Mouse (Mus musculus) macrophage (primary cell): Measurements from ENCODE around the gene Susd5. TPM values are rescaled to one million over a fixed set of nuclear protein-coding genes. Genes with fewer than 3 reads are reported as not detected.
A peak's percentile ranks its signal among the peaks of the same experiment; 100 is the strongest.

Source experiments
- H3K27ac ChIP-seq: fragments of 350-480 bp; formaldehyde crosslinking; 2 replicates; pipeline ENCODE4 v1.9.0; 2021
- H3K36me3 ChIP-seq: fragments of 350-480 bp; formaldehyde crosslinking; 2 replicates; pipeline ENCODE4 v1.9.0; 2021; ENCODE audit errors: inconsistent target
- H3K4me3 ChIP-seq: fragments of 350-480 bp; formaldehyde crosslinking; 2 replicates; pipeline ENCODE4 v1.9.0; 2021; ENCODE audit errors: inconsistent target
- H3K79me2 ChIP-seq: fragments of 350-480 bp; formaldehyde crosslinking; 2 replicates; pipeline ENCODE4 v1.9.0; 2021; ENCODE audit errors: inconsistent target
- WGBS: methylation state at CpG from one replicate; pipeline ENCODE4 v1.1.7; 2026; ENCODE audit warnings: inconsistent platforms; ENCODE audit not compliant: missing documents; 5-methylcytosine and 5-hydroxymethylcytosine counted together
- polyA plus RNA-seq: library from polyadenylated mRNA; stranded (reverse); fragments of 250-400 nt; gene quantifications from 3 replicates; pipeline ENCODE4 v1.2.4, GENCODE M21; 2018; ENCODE audit warnings: inconsistent platforms
- total RNA-seq, 78 experiments: library from RNA; depleted of rRNA; stranded (reverse); fragments of 250-400 nt; gene quantifications; 1 replicate in 9 of 78; 2 replicates in 24 of 78; 3 replicates in 43 of 78; 4 replicates in 2 of 78; pipeline ENCODE4 v1.2.4; 2018; ENCODE audit warnings: inconsistent platforms in 56 of 78

Gene Susd5
- not detected for total RNA-seq (2018; cell fraction: chromatin; rRNA removed)
- not detected for total RNA-seq (2018; cell fraction: cytosol; rRNA removed)
- not detected for total RNA-seq (2018; cell fraction: nucleus; rRNA removed)
- not detected in 3 replicates for polyA plus RNA-seq

GRCm38 (mm10) chr9:114057090-114057796, at the start of gene Susd5:
Gene Susd5, plus strand, starts transcription at chr9:114057140.
- 3% methylated on average over 49 of the region's 60 CpGs for WGBS

DNA sequence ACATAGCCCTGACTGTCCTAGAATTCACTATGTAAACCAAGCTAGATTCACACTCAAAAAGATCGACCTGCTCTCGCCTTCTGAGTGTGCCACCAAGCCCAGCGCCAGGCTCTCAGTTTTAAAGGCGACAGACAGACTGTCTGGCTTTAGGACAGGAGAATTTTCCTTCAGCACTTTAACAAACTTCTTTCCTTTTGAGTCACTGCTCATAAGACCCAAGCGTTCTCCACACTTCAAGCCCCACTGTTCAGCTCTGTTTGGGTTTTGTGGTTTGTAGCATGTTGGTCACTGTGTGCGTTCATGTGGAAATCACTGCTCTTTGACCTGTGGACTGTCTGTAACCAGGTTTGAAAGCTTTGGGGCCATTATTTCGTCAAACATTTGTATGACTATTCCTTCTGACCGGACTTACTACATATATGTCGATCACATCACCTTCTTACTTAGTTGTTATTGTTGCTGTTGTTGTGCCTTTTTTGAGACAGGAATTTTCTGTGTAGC, 49.0 kb upstream of the Susd5 start:
- no peak overlapping the region for H3K27ac ChIP-seq
- 84% methylated on average over 9 of the region's 9 CpGs for WGBS
- no peak overlapping the region for H3K4me3 ChIP-seq
- H3K79me2 ChIP-seq, result no peaks in the 10 kb centered on the region
- no peaks in the 10 kb centered on the region for H3K36me3 ChIP-seq

More at GRCm38 (mm10) chr9:114057090-114057796, at the start of gene Susd5:
- no peak within 1 kb of the TSS for H3K4me3 ChIP-seq
- H3K79me2 ChIP-seq, result no peaks in the 10 kb centered on the region
- no peaks in the 10 kb centered on the region for H3K36me3 ChIP-seq
- H3K27ac ChIP-seq, result no peak within 1 kb of the TSS

- WGBS, result 63% methylated on average over 5 of the region's 5 CpGs
- Histone ChIP-seq H3K79me2 (no peaks in the 10 kb centered on the region), H3K4me3 (no peak overlapping the region), H3K36me3 (no peaks in the 10 kb centered on the region), H3K27ac (no peak overlapping the region)
Measured at GRCm38 (mm10) chr9:114009526-114009925, 47.4 kb upstream of the Susd5 start.

DNA sequence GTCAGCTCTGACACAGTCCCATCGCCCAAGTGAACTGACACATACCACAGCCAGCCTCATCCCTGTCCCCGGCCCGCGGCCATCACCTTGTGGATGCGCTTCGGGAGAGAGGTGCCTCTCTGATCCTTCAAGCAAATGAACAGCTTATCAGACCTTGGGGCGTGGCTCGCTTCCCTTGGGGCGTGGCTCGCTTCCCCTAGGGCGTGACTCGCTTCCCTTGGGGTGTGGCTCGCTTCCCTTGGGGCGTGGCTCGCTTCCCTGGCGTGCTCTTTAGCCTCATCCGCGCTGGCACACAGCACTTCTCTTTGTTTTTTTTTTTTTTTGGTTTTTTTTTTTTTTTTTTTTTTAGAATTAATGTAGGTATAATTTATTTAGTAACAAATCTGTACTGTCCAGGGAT, 45.7 kb upstream of the Susd5 start:
- Histone ChIP-seq H3K27ac (no peak overlapping the region), H3K4me3 (no peak overlapping the region), H3K79me2 (no peaks in the 10 kb centered on the region), H3K36me3 (no peaks in the 10 kb centered on the region)
- WGBS, result 84% methylated on average over 16 of the region's 18 CpGs

- Histone ChIP-seq H3K79me2 (peaks cover 12% of the 10 kb centered on the region), H3K27ac (no peak overlapping the region), H3K36me3 (no peaks in the 10 kb centered on the region), H3K4me3 (no peak overlapping the region)
- 89% methylated on average over 1 of the region's 1 CpGs for WGBS
Measured at GRCm38 (mm10) chr9:114014034-114014433, 42.9 kb upstream of the Susd5 start.

DNA sequence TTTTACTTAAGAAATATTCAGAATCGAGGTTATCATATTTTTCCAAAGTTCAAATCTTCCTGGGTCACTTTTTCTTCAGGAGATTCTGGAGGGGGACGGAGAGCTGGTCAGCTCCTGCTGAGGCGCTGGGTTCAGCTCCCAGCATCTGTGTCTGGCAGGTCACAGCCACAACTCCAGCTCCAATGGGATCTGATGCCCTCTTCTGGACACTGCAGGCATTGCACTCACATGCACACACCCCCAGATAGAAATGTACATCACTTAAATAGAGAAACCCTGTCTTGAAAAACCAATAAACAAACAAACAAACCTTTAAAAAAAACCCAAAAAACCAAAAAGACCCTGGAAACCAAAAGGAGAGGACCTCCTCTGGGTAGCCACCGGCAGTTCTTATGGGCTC, 41.2 kb upstream of the Susd5 start:
- peak overlapping the region; percentile 21; the same call in 1 of the 2 replicates for H3K27ac ChIP-seq
- no peak overlapping the region for H3K4me3 ChIP-seq
- H3K79me2 ChIP-seq, result peaks cover 22% of the 10 kb centered on the region
- WGBS, result 94% methylated on average over 4 of the region's 4 CpGs
- H3K36me3 ChIP-seq, result no peaks in the 10 kb centered on the region

DNA sequence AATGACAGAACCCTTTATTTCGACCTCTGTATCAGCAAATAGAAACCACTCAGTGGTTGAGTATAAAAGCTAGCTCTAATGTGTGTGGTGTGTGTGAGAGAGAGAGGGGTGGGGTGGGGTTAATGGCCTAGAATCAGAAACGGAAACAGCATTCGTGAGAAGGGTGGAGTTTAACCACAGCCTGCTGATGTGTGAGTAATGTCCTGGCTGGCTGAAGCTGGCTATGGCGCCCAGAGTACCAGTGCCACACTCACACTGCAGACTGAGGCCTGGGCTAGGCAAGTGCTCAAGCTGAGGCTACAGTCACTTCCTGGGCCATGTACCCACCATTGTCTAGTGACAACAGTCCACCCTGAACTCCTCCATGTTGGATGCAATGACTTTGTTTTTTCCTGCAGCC, 40.5 kb upstream of the Susd5 start:
- Histone ChIP-seq H3K27ac (peak overlapping the region; percentile 46), H3K79me2 (peaks cover 29% of the 10 kb centered on the region), H3K4me3 (no peak overlapping the region), H3K36me3 (no peaks in the 10 kb centered on the region)
- 24% methylated on average over 3 of the region's 4 CpGs for WGBS

DNA sequence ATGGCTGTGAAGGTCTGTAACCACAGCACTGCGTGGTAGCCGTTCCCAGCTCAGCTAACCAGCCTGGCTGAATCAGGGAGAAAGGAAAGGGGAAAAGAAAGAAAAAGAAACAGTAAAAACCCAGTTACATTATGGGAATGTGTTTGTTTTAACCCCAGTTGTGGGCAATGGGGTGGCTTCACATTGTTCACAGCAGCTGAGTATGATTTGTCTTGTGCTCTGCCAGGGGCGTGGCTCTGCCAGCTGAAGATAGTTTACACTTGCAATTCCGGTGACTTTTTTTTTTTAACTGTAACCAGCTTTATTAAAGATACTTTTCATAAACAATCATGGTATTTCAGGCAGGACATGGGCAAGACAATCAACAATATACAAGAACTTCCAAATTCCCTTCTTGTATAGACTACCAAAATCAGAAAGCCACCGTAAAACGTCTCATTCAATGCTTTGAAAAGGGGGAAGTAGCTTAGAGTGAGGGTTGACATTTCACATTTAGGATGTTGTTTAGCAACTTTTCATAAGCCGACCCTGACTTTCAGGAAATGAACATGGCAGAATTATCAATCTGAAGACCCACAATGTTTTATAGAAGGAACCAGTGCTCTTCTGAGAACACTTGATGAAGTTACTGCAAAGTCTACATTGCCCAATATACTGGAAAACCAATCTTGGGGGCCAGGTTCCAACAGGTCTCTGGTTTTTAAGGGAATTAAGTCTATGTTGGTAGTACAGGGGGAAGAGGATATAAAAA, 37.8 kb upstream of the Susd5 start:
- WGBS, result 29% methylated on average over 7 of the region's 7 CpGs

DNA sequence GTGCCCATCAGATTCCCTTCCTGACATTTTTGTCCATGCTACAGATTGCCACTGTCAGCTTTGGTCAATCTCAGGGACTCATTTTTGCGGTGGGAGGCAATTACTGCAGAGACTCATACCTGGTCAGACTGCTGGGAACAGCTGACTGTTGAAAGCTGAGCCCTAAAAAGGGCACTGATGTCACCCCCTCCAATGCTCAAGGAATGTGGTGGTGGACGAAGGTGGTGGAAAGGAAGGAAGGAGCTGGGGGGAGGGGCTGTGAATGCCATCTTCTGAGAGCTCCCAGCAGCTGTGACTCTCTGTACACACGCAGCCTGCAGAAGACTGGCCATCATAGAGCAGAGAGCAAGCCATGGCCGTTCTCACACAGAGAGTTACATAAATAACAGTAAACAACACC, 34.8 kb upstream of the Susd5 start:
- peaks cover 72% of the 10 kb centered on the region for H3K79me2 ChIP-seq
- no peak overlapping the region for H3K4me3 ChIP-seq
- WGBS, result 88% methylated on average over 4 of the region's 4 CpGs
- no peaks in the 10 kb centered on the region for H3K36me3 ChIP-seq
- H3K27ac ChIP-seq, result no peak overlapping the region

More for the DNA sequence above, 37.8 kb upstream of the Susd5 start:
- peaks cover 57% of the 10 kb centered on the region for H3K79me2 ChIP-seq
- no peaks in the 10 kb centered on the region for H3K36me3 ChIP-seq
- H3K4me3 ChIP-seq, result peak overlapping the region; percentile 2; the same call in 1 of the 2 replicates
- H3K27ac ChIP-seq, result peak overlapping the region; percentile 67

DNA sequence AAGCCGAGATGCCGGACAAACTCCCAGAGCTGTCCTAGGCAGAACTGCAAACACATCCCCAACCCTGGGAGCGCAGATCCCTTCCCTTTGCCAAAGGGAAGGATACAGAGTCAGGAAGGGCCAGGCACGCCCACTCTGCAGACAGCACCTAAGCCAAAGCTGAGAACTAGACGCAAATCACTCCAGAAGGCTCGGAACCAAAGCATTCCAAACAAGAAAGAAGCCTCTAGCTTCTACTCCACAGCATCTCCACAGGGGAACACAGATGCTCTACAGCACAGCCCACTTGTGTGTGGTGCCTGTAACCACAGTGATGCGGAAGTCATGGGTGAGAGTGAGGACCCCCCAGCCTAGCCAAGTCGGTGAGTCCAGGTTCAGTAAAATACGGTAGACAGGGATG, 31.8 kb upstream of the Susd5 start:
- peaks cover 56% of the 10 kb centered on the region for H3K79me2 ChIP-seq
- no peaks in the 10 kb centered on the region for H3K36me3 ChIP-seq
- no peak overlapping the region for H3K27ac ChIP-seq
- 56% methylated on average over 9 of the region's 9 CpGs for WGBS
- peak overlapping the region; percentile 62 for H3K4me3 ChIP-seq

GRCm38 (mm10) chr9:114025846-114026245, 31.1 kb upstream of the Susd5 start:
- H3K27ac ChIP-seq, result 0 out of 2 replicates have a peak overlapping the region, but pooled peaks have one; percentile 10
- no peaks in the 10 kb centered on the region for H3K36me3 ChIP-seq
- H3K79me2 ChIP-seq, result peaks cover 49% of the 10 kb centered on the region
- peak overlapping the region; percentile 62 for H3K4me3 ChIP-seq
- 16% methylated on average over 8 of the region's 8 CpGs for WGBS

DNA sequence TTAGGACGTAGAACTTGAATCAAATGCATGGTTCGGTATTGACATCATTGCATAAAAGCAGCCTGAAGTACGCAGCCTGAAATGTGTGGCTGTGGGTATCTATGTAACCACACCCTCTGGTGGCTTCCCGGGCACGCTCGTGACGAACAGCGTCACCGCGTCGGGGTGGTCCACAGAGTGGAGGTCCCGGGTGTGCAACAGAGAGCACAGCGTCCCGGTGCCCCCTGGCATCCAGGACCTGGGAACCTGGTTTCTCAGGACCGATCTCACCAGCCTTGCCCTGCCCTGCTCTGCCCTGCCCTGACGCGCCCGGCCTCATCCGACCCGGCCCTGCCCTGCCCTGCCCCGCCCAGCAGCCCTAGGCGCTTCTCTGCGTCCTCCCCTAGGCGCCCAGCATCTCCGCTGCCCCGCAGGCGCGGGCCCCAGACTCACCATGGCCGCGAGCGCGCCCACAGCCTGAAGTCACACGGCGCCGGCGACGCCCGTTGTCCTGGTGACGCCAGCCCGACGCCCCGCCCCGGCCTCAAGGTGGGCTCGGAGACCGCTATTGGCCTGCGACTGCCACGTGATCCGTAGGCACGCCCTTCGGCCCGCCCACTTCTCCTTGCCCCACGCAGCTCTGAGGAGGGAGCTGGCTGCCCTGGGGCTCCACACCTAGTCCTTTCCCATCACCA, 30.5 kb upstream of the Susd5 start:
- peak overlapping the region; percentile 62 for H3K4me3 ChIP-seq
- peaks cover 43% of the 10 kb centered on the region for H3K79me2 ChIP-seq
- H3K36me3 ChIP-seq, result no peaks in the 10 kb centered on the region
- H3K27ac ChIP-seq, result 0 out of 2 replicates have a peak overlapping the region, but pooled peaks have one; percentile 10
- under 1% methylated on average over 52 of the region's 52 CpGs for WGBS

DNA sequence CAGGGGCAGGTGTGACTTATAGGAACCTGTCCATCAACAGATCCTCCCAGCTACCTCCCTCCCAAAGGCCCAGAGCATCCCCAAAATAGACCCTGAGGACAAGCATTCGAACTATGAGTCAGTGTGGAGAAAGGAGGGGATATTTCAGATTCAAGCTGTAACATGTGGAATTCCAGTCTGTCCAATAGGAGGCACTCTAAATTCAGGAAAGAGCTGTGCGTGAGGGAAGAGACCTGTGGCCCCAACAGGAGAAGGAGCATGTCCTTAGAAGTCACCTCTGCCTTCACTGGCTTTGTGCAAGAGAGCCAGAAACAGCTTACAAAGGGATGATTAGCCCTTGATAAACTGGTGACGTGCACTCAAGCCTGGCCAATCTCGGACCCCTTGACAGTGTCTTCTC, 16.0 kb upstream of the Susd5 start:
- H3K36me3 ChIP-seq, result no peaks in the 10 kb centered on the region
- 79% methylated on average over 4 of the region's 4 CpGs for whole genome bisulfite sequencing
- no peaks in the 10 kb centered on the region for H3K79me2 ChIP-seq
- H3K4me3 ChIP-seq, result no peak overlapping the region
- H3K27ac ChIP-seq, result no peak overlapping the region

DNA sequence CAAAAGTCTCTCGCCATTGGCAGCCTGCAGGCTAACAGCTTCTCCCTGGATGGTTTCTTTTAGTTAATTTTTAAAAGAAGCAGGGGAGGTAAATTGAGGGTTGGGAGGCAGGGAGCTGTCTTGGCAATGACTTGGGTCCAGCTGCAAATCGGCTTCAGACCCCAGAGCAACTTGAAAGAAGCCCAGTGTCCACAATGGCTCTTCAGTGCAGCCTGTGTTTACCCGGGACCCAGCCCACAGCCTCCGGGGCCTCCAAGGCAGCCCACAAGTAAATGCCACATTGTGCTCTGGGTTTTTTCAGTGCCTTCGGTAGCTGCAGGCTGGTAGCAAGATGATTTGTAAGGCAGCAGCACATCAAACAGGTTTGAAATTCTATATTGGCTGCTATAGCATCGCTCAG, 14.4 kb upstream of the Susd5 start:
- Histone ChIP-seq H3K79me2 (no peaks in the 10 kb centered on the region), H3K36me3 (no peaks in the 10 kb centered on the region), H3K27ac (no peak overlapping the region), H3K4me3 (no peak overlapping the region)
- WGBS, result 80% methylated on average over 6 of the region's 6 CpGs
